Mouse (Mus musculus) heart, postnatal 0 days (tissue): ENCODE results near the gene Ust. TPM values are rescaled to one million over a fixed set of nuclear protein-coding genes. Genes with fewer than 3 reads are reported as not detected.

Experiments used
- ATAC-seq: fragments of 200-750 bp; cut with Nextera tagmentation; 2 replicates; pipeline ENCODE4 v1.8.0; 2017; ENCODE audit warnings: low read depth, moderate number of reproducible peaks, moderate library complexity; ENCODE audit not compliant: insufficient read depth
- DNase-seq: peaks from one replicate; pipeline ENCODE4 v3.0.0-alpha.2; 2016; ENCODE audit warnings: low spot score
- H3K27ac ChIP-seq: fragments of 300-500 bp; sonication (generic); 2 replicates; pipeline ENCODE4 v1.5.1; 2014; ENCODE audit warnings: low read depth, mild to moderate bottlenecking
- H3K27me3 ChIP-seq: fragments of 300-500 bp; sonication (generic); 2 replicates; pipeline ENCODE4 v1.6.1; 2014; ENCODE audit warnings: low read length, mixed read lengths; ENCODE audit not compliant: control insufficient read depth, insufficient read depth
- H3K36me3 ChIP-seq: fragments of 300-500 bp; sonication (generic); replicated peaks from 2 replicates; pipeline ENCODE4 v1.6.1; 2014; ENCODE audit warnings: low read length, mixed read lengths; ENCODE audit not compliant: control insufficient read depth, insufficient read depth
- H3K4me1 ChIP-seq: fragments of 300-500 bp; sonication (generic); 2 replicates; pipeline ENCODE4 v1.6.1; 2014; ENCODE audit warnings: antibody characterized with exemption; ENCODE audit not compliant: control insufficient read depth, insufficient read depth
- H3K4me2 ChIP-seq: fragments of 300-500 bp; sonication (generic); 2 replicates; pipeline ENCODE4 v1.6.1; 2014; ENCODE audit warnings: low read depth, mild to moderate bottlenecking, low read length, moderate library complexity
- H3K4me3 ChIP-seq: fragments of 300-500 bp; sonication (generic); 2 replicates; pipeline ENCODE4 v1.5.1; 2014; ENCODE audit warnings: low read depth, low read length
- H3K9ac ChIP-seq: fragments of 300-500 bp; sonication (generic); replicated peaks from 2 replicates; pipeline ENCODE4 v1.6.1; 2014; ENCODE audit warnings: low read depth, low read length, mixed read lengths
- H3K9me3 ChIP-seq: fragments of 300-500 bp; sonication (generic); replicated peaks from 2 replicates; pipeline ENCODE4 v1.6.1; 2016; ENCODE audit warnings: low read length; ENCODE audit not compliant: control insufficient read depth
- CTCF ChIP-seq: IDR thresholded peaks from 2 replicates; pipeline ENCODE4 v1.5.1; 2016; ENCODE audit warnings: antibody characterized with exemption, control low read depth, low read depth
- EP300 ChIP-seq: IDR thresholded peaks from 2 replicates; pipeline ENCODE4 v1.6.1; 2016; ENCODE audit warnings: antibody characterized with exemption, low read depth
- WGBS: fragments of 180-500 bp; shearing (Covaris S2); extraction: QIAGEN DNeasy Blood & Tissue Kit; methylation state at CpG from one replicate; pipeline ENCODE4 v1.1.7; 2014; 5-methylcytosine and 5-hydroxymethylcytosine counted together
- polyA plus RNA-seq: library from polyadenylated mRNA; unstranded; fragments of >200 nt; fragmentation: Nextera tagmentation; extraction: Ambion mirVana; gene quantifications from 2 replicates; pipeline ENCODE4 v1.2.1, GENCODE M21; 2015
- total RNA-seq: library from RNA; depleted of rRNA; stranded (reverse); fragments of >200 nt; gene quantifications from 2 replicates; pipeline ENCODE4 v1.2.3, GENCODE M21; 2014; ENCODE audit warnings: low replicate concordance

The Ust gene
- total and polyA plus RNA-seq, 2 experiments from 2014 or later = 1.1 to 1.2 TPM

- TF ChIP-seq CTCF (no peak), EP300 (no peak)
- H3K4me3 ChIP-seq = no peak overlapping the region
- no peak overlapping the region for H3K27ac ChIP-seq
- no peaks in the 10 kb centered on the region for H3K36me3 ChIP-seq
- H3K9ac ChIP-seq = no peak overlapping the region
- no peaks in the 10 kb centered on the region for H3K27me3 ChIP-seq
- H3K4me1 ChIP-seq = no peaks in the 10 kb centered on the region
- ATAC-seq (no peak), DNase-seq (no peak)
- H3K4me2 ChIP-seq = no peak overlapping the region
- 69% methylated on average over 6 of the region's 6 CpGs for WGBS
- no peaks in the 10 kb centered on the region for H3K9me3 ChIP-seq
Observed at GRCm38 (mm10) chr10:8195730-8196129, 322.9 kb downstream of the Ust start.

- WGBS = 71% methylated on average over 5 of the region's 5 CpGs
- H3K4me1 ChIP-seq = no peaks in the 10 kb centered on the region
- DNase-seq (no peak), ATAC-seq (no peak)
- H3K9me3 ChIP-seq = no peaks in the 10 kb centered on the region
- H3K4me2 ChIP-seq = no peak overlapping the region
- H3K9ac ChIP-seq = no peak overlapping the region
- H3K36me3 ChIP-seq = no peaks in the 10 kb centered on the region
- TF ChIP-seq CTCF (no peak), EP300 (no peak)
- no peak overlapping the region for H3K4me3 ChIP-seq
- no peak overlapping the region for H3K27ac ChIP-seq
- H3K27me3 ChIP-seq = no peaks in the 10 kb centered on the region
Observed at GRCm38 (mm10) chr10:8189331-8189981, 329.2 kb downstream of the Ust start.

- H3K4me3 ChIP-seq = no peak overlapping the region
- H3K36me3 ChIP-seq = no peaks in the 10 kb centered on the region
- H3K9ac ChIP-seq = no peak overlapping the region
- H3K27ac ChIP-seq = no peak overlapping the region
- TF ChIP-seq EP300 (no peak), CTCF (no peak)
- DNase-seq (no peak), ATAC-seq (no peak)
- no peaks in the 10 kb centered on the region for H3K27me3 ChIP-seq
- 89% methylated on average over 4 of the region's 4 CpGs for WGBS
- no peaks in the 10 kb centered on the region for H3K9me3 ChIP-seq
- no peaks in the 10 kb centered on the region for H3K4me1 ChIP-seq
- H3K4me2 ChIP-seq = no peak overlapping the region
Observed at GRCm38 (mm10) chr10:8185586-8185985, 333.0 kb downstream of the Ust start.

GRCm38 (mm10) chr10:8184711-8185110 lies 333.9 kb downstream of the Ust start:
- no peaks in the 10 kb centered on the region for H3K9me3 ChIP-seq
- no peak overlapping the region for H3K27ac ChIP-seq
- WGBS = 63% methylated on average over 9 of the region's 9 CpGs
- DNase-seq (no peak), ATAC-seq (no peak)
- H3K27me3 ChIP-seq = no peaks in the 10 kb centered on the region
- no peaks in the 10 kb centered on the region for H3K36me3 ChIP-seq
- H3K9ac ChIP-seq = no peak overlapping the region
- TF ChIP-seq CTCF (no peak), EP300 (no peak)
- H3K4me1 ChIP-seq = no peaks in the 10 kb centered on the region
- no peak overlapping the region for H3K4me3 ChIP-seq
- no peak overlapping the region for H3K4me2 ChIP-seq

GRCm38 (mm10) chr10:8183171-8183570 lies 335.5 kb downstream of the Ust start:
- ATAC-seq (no peak), DNase-seq (no peak)
- no peaks in the 10 kb centered on the region for H3K27me3 ChIP-seq
- WGBS = 89% methylated on average over 7 of the region's 7 CpGs
- no peaks in the 10 kb centered on the region for H3K36me3 ChIP-seq
- no peak overlapping the region for H3K9ac ChIP-seq
- H3K4me1 ChIP-seq = no peaks in the 10 kb centered on the region
- H3K27ac ChIP-seq = no peak overlapping the region
- no peaks in the 10 kb centered on the region for H3K9me3 ChIP-seq
- TF ChIP-seq CTCF (no peak), EP300 (no peak)
- H3K4me2 ChIP-seq = no peak overlapping the region
- no peak overlapping the region for H3K4me3 ChIP-seq

GRCm38 (mm10) chr10:8181596-8182185 lies 336.9 kb downstream of the Ust start:
- H3K4me2 ChIP-seq = no peak overlapping the region
- no peaks in the 10 kb centered on the region for H3K9me3 ChIP-seq
- H3K27me3 ChIP-seq = no peaks in the 10 kb centered on the region
- TF ChIP-seq EP300 = no peak
- TF ChIP-seq CTCF = no peak
- no peaks in the 10 kb centered on the region for H3K36me3 ChIP-seq
- DNase-seq (no peak), ATAC-seq (no peak)
- no peak overlapping the region for H3K27ac ChIP-seq
- H3K4me3 ChIP-seq = no peak overlapping the region
- H3K9ac ChIP-seq = no peak overlapping the region
- WGBS = 68% methylated on average over 4 of the region's 4 CpGs
- H3K4me1 ChIP-seq = no peaks in the 10 kb centered on the region
